Mouse (Mus musculus): Measurements from ENCODE around the gene Rpf1.

Gene Rpf1

DNA sequence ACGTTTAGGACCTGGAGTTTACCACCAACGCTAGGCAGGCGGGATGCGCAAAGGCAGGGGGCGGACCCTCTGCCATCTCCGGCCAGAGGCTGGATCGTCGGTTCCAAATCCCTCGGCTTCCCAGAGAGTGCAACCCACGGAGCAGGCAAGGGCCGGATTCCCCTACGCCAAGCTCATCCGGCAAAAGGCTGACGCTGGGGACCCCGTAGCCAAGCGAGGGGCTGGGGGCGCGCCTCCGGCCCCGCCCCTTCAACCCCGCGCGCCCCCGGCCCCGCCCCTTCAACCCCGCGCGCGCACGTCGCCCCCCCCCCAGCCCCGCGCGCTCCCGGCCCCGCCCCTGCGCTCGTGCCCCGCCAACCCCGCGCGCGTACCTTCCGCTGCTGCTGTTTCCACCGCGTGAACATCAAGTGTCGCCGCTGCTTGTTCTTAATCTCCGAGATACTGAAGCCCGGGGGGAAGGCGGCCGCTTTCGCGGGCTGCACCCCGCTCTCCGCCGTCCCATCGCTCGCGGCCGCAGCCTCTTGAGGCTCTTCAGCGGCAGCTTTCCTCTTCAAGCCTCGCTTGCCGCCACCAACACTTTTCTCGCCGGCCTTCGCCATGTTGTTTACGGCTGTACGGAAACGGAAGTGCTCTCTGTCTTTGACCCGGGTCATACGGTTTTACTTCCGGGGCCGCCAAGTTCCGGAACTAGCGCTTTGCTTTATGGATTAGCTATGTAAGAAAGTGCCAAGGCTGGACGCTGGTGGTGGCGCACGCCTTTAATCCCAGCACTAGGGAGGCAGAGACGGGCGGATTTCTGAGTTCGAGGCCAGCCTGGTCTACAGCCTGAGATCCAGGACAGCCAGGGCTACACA, at the start of gene Rpf1:
Rpf1 (minus strand) TSS at position 632 of the 854 bp plus-strand sequence.
- peak; percentile 99 for DNase-seq

DNA sequence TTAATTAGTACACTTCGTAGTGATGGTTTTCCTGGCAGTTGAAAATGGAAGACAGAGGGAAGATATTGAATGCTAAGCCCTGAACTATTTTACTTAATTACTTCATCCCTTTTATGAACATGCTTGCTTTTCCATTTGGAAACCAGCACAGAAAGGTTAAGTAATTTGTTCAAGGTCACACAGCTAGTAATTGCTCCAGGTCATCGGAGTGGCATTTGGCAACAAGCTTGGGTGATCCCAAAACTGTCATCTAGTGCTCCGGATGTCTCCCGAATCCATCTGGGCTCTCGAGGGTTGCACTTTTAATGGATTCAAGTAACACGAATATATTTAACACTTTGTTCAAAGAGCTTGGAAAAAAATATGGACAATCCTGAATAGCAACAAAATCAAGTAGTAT, 49.7 kb upstream of the Rpf1 start:
- peak; percentile 48 for DNase-seq

DNA sequence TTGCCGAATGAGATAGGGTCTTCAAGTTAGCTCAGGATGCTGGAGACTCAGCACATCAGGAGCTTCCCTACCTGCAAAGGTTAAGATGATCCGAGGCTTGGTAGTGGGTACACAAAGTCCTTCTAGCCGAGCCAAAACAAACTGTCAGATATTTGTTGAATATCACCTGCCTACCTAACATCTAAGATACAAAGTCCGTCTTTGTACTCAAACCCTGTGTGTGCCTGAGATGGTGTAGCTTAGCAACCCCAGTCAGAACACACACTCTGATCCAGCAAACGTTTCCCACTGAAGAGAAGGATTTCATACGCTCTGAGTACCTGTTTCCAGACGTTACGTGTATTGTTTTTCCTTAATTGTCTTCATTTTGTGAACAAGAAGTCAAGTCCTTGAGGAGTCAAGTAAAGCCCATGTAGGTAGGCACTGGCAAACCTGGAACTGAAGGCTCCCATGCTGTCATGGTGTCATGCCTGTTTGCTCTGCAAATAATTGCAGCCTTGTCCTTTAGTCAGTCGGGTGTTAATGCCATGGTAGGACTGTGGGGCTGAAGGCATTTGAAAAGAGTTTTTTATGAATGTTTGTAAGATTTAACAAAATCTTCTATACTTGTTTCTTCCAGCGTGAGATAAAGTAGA, 49.0 kb upstream of the Rpf1 start, which contains the start of gene Uox:
Uox (plus strand) TSS at position 279 of the 635 bp plus-strand sequence.
- DNase-seq: peak; percentile 79

DNA sequence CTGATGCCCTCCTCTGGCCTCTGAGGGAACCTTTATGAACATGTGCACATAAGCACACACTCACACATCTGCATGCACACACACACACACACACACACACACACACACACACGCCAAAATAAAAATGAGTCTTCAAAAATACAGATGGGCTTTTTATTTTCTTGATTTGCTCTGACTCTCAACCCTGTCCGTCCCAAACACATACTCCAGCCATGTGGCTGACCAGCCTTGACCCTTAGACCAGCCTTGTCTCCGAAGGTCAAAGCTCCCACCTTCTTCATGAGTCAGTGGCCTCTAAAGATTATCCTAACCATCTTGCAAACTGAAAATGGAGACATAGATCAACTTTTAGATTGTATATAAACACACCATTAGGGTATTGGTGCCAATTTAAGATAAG, 48.4 kb upstream of the Rpf1 start:
- DNase-seq: peak; percentile 55

DNA sequence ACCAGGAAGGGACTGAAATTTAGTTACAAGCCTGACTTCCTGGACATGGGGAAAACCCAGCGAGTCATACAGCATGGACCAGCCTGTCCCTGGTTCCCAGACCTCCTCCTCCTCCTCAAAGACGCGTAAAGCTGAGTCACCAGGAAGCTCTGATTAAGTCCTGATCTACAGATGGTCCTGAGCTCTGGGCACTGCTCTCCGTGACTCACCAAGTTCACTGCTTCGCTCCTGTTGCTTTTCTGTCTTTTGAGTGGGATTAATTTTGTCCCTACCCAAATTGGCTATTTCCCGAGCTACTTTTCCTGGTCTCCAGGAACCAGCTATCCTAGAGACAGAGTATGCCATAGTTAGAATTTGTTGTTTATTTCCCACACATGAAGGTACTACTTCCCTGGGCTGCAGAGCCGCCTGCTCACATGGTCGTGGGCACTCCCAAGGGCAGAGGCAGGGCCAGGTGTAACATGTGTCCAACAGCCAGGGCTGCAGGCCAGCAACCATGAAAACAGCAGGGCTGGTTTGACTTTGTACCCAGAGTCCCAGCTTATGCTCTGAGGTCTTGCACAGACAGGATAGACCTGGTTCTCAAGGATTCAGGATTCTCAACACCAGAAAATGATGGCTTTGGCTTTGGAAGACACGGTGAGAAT, 46.8 kb upstream of the Rpf1 start:
- DNase-seq: peak; percentile 76

DNA sequence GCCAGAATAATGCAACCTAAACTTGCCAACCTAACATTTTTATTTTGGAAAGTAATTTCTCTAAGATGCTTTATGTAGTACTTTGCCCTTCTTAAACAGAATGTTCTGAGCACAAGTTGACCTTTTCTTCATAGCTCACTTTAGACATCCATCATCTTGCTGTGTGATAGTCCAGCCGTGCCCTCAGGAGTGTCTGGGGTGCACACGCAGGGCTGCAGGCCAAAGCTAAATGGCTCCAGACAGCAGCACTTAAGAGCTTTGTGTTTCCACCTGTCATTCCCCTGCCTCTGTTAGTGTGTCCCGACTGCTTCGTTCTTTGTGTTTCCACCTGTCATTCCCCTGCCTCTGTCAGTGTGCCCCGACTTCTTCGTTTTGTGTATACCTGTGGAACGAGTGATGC, 46.1 kb upstream of the Rpf1 start:
- peak; percentile 77 for DNase-seq

DNA sequence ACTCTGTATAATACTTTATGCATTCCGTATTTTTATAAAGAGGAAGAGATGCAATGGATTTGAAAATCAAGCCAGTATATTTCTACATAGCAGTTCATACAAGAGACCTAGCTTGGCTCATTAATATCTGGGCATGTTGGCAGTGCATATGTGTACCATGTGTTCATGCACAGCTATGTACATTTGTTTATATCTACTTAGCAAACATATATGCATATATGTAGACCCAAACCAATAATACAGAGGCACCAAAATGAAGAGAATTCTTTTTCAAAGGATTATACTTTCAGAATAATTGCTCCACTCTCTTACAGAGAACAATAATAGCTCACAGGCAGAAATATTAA, 43.8 kb upstream of the Rpf1 start:
- DNase-seq: no peak

DNA sequence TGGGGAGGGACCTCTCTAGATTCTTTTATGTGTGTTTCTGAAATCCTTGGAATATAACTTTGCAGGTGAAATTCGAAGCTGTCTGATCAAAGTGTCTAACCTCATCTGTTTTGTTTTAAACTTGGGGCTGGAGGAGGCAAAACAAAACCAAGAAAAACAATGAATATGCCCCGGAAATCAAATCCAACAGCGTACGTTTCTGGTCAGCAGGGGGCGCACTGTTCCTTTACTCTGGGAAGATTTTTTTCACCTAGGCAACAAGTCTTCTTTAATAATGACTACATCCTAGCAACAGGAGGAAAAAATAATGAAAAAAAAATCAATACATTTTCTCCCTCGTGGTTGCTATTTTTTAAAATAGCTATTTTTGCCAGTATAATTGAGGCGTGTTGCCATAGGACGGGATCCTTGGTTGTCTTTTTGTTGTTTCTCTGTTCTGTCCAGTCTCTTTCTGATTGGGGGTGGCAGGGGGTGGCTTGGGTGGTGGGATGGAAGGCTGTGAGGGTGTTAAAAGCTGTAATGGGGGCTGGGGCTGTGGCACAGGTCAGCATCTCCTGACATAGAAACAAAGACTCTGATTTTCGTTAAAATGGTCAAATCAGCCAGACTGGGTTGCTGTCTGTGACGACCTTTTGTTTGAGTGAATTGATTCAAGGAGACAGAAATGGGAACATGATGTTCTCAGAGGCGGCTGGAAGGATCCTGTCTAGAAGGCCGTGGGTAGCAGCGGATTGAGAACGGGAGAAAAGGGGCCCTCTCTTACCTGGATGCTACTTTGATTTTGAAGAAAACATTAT, 43.2 kb upstream of the Rpf1 start:
- peak; percentile 91 for DNase-seq

DNA sequence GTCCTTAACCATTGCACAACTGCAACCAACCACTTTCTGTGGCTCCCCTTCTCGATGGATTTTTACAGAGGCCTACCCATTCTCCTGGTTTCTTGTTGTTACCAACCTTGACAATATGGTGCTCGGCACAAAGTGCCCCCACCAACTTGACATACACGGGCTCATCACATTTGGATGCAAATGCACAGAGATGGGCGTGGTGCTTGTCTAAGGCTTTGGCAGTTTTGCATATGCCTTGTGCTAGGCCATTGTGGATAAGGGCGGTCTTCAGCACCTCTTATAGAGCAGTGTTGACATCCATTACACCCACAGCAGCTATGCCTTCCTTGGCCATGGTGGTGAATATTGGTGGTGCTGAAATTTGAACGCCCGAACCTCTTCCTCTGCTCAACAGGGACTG, 41.7 kb upstream of the Rpf1 start:
- peak; percentile 50 for DNase-seq

DNA sequence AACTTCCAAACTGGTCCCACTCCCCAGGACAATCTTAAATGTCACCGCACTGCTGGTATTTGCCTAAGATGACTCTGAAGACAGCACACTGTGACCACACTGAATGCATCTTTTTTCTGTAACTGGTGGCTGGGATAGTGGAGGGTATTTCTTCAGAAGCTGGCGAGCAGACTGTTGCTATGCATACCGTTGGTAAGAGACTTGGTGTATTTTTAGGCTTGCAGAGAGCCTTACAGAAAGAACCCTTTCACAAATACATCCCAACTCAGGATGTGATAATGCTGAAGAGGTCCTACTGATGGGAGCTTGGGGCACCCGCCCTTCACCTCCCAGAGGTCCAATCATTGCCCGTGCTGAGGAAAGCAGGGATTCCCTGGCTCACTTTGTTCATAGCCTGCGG, 36.3 kb upstream of the Rpf1 start:
- DNase-seq: no peak

DNA sequence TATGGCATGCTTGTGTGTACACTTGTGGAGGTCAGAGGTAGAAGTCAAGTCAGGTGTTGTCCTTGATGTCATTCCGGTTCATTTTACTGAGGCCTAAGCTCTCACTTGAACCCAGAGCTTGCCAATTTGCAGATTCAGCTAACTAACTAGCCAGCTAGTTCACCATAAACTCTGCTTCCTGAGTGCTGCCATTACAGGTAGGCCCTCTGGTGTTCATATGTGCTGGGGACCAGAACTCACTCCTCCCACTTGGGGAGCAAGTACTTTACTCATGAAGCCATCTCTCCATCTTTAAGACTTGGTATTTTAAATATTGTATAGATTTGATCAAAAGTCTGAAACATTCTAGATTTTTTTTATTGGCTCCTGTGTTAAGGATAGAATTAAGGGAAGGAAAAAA, 35.3 kb upstream of the Rpf1 start:
- DNase-seq: no peak

DNA sequence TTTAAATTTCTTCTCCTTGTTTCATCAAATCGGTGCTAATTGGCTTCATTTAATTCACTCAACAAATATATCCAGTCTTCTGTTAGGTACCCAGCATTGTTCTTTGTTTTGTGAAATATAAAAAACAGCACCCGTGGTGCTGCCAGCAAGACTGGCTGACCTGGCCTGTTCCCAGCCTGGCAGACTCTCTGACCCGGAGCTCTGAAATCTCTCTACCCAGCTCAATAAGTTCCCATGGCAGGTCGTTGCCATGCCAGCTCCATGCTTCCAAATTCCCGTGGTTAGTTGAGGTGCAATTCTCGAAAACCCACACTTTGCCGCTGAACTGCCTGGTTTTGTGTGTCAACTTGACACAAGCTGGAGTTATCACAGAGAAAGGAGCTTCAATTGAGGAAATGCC, 33.6 kb upstream of the Rpf1 start:
- DNase-seq: no peak

DNA sequence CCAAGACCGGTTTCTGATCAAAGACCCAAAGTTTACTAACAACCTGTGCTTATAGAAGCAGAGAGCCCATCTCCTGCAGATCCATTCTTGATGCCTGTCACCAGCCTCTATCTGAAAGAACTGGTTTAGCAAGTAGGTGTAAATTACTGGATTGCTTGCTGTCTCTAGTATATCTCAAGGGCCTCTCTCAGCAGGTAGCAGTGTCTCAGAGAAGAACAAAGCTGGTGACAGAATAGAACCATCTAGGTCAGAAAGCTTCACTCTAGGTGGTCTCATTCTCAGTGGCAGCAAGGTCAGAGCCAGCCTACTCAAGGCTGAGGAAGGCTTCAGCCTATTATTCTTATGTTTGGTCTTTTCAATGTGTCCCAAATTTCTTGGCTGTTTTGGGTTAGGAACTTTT, 22.4 kb upstream of the Rpf1 start:
- DNase-seq: no peak

DNA sequence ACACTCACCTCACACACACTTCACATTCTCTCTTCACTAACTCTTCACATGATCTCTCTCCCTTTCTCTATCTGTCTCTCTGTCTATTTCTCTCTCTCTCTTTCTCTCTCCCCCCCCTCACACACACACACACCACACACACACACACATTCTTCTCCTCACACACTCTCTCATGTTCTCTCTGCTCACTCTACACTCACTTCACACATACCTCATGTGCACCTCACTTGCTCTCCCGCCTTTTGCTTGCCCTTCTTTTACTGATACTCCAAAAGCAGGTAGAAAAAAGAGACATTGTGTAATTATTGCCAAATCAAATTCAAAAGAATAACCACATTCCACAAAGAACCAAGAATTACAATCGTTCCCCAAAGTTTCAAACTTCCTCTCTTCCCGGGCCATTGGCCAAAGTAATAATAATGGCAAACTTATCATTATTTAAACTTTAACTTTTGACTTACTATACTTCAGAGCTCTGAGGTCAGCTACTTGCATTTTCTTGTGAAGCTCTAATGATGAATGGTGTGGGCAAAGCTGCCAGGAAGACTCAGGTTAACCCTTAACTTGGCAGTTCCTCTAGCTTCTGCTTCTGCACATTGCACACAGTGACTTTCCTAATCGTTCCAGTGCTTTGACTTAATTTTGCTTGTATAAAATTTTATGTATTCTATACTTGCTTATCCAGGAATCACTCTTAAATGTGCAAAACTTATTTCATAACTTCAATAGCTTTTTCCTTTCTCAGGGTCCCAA, 19.5 kb upstream of the Rpf1 start:
- no peak for DNase-seq

DNA sequence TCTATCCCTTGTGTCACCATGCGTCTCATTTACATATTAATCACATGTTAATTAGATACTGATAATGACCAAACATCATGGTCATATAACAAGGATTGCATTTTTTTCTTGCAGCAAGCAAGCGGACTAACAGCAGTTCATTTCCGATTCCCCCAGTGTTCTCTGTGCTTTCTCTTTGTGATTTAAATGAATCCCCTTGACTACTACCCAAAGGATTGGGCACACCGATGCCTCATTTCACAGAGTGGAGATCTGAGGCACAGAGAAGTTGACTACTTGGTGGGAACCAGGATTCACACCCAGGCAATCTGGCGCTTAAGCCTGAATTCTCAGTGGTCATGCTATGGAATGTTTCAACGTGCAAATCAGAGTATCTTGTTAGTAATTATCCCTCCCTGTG, 13.8 kb upstream of the Rpf1 start:
- no peak for DNase-seq

DNA sequence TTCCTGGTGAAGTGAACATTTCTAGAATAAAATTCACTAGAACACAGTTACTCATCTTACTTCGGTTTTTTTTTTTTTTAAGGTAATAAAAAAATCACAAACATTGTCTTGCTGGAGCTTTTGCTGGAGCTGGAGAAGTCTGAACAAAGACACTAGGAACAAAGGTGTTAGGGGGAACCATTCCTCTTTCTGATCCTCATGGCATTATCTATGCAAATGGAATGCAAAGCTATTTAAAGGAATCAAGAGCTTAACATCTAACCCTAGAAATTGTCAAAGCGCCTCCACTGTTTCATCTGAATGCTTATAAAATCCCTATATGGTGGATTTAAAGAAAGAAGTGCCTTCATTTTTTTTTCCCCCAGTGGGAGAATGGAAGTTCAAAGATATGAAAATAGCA, 7.1 kb upstream of the Rpf1 start:
- no peak for DNase-seq

DNA sequence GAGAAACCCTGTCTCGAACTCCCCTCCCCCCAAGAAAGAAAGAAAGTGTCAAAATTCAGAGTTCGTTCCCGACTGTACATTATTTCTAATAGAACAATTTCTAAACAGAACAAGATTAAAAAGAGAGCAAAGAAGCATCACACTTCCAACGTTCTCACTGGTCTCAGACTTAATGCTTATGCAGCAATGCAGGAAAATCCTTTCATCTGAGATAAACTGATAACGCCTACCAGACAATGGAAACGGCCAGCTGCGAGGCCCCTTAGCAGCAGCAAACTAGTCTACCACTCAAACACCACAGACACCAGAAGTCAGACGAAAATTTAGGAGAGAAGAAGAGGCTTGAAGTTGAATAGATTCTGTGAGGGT, 407 bp upstream of the Rpf1 start:
- DNase-seq: no peak

DNA sequence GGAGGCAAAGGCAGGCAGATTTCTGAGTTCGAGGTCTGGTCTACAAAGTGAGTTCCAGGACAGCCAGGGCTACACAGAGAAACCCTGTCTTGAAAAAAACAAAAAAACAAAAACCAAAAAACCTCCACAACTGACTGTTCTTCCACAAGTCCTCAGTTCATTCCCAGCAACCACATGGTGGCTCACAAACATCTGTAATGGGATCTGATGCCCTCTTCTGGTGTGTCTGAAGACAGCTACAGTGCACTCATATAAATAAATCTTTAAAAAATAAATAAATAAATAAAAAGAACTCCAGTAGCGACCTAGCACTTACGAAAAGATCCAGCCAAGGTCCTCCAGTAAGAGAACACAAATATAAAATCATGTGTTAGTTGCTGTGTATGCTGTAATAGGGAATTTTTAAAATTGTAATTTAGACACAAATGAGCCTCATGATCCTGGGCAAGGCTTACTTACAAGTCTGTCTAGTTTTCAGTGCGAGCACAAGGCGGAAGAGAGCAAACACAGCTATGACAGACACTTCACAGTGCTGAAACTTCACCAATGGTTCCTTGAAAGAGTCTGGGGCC, 917 bp downstream of the Rpf1 start:
- no peak for DNase-seq

DNA sequence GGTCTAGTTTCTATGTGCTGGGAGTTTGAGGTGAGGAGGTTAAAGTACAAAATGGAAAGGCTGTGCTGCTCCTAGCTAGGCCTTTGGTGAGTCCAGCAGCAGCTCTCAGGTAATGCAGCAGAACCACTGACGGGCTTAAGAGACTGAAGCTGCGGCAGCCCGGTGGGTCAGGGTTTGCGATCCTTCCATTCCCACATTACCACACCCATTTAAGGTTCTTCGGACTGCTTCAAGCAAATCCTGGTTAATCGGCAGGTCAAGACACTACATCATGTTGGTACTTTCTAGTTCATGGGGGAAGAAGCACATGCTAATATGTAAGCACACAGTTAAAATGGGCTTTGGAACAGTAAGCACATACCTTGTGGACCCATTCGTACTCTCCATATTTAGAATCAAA, 14.5 kb downstream of the Rpf1 start:
- DNase-seq: no peak

DNA sequence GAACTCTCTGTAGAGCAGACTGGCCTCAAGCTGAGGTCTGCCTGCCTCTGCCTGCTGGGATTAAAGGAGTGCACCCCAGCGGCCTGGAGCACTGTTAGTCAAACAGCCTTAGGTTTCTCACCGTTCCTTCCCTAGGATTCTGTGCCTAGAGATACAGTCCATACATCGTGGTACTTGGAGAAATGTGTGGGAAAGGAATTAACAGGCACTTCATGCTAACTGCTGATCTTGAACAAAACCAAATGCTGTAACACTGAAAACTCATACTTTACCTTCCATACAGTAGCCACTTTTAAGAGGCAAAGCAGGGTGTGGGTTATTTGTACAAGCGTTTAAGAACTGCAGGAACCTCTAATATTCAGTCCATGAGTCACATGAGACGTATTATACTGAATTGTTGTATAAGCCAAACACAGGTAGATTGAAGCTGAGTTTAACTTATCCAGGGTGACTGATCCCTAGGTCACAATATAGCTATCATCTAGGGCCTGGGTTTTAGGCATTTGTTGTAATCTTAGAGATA, 19.6 kb downstream of the Rpf1 start:
- no peak for DNase-seq

DNA sequence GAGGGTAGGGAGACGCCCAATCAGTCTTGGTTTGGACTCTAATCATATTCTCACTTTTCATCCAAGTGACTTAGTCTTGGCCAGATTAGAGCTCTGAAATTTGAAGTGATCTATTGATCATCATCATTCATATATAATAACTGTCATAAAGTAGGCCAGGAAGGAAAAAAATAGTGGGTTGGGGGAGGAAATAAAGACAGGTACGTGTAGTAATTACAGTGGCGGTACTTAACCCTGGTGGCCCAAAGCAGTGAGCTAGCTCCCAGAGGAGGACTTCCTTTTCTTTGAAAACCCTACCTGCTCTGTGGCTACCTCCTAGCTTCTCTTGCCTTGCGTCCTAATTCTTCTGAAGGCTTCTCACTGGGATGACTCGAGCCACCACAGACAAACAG, 20.4 kb downstream of the Rpf1 start:
- DNase-seq: no peak
